Mouse (Mus musculus): ENCODE data around the gene Olfr24. TPM values are rescaled to one million over a fixed set of nuclear protein-coding genes. Genes with fewer than 3 reads are reported as not detected.

The Olfr24 gene
- polyA plus RNA-seq, 1 experiment from 2014 or later, result not detected

DNA sequence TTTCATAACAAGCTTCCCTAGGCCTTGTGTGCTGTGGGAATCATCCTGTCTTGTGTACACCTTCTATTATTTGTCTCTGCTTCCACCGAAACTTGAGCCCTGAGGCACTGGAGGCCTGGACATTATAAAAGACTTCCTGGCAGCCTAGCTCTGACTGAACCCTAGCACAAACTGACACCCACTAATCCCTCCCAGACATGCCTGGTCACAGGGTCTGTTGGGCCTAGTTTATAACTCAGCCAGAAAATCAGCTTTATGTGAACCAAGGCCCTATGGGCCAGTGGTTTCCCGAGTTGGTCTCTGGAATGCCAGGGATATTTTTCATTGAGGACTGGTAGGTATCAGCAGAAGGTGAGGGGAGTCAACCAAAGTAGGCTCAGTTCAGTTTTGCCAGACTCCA lies 42.8 kb downstream of the Olfr24 start:
- Histone ChIP-seq H3K27me3 (replicated peaks; ENCODE audit: control insufficient read depth, insufficient read depth, low read length) (no peaks in the 10 kb centered on the region), H3K36me3 (ENCODE audit: control insufficient read depth, insufficient read depth, low read length) (no peaks in the 10 kb centered on the region), H3K4me2 (ENCODE audit: low read length) (no peak overlapping the region), H3K27ac (ENCODE audit: low read depth, low read length) (no peak overlapping the region), H3K4me1 (ENCODE audit: control insufficient read depth, insufficient read depth, low read length) (peaks cover 2% of the 10 kb centered on the region; the same call in 1 of the 2 replicates), H3K9me3 (replicated peaks; ENCODE audit: control insufficient read depth, low read length) (no peaks in the 10 kb centered on the region), H3K4me3 (ENCODE audit: low read depth, low read length) (no peak overlapping the region), H3K9ac (ENCODE audit: low read length) (no peak overlapping the region)
- no peak for ATAC-seq
- DNase-seq (ENCODE audit: low spot score), result no peak
- WGBS, result 18% methylated on average over 2 of the region's 2 CpGs

DNA sequence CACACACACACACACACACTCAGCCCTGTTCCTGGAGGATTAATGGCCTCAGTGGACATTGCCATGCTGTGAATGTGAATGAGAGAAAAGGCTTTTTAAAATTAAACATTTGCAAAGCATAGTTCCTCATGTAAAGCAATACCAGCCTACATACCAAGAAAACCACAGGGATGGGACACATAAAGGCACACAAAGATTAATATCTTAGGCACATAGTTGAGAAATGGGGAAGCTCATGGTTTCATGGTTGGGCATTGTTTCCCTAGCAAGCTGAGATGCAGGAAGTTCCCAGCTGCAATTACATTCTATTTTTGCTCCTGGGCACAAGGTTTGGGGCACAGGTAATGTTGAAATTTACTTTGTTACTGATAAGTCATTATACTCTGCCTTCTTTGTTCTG lies 58.2 kb downstream of the Olfr24 start:
- H3K4me3 ChIP-seq (ENCODE audit: low read depth, low read length), result no peak overlapping the region
- DNase-seq (ENCODE audit: low spot score) (no peak), ATAC-seq (no peak)
- H3K9ac ChIP-seq (ENCODE audit: low read length), result no peak overlapping the region
- H3K27me3 ChIP-seq (replicated peaks; ENCODE audit: control insufficient read depth, insufficient read depth, low read length), result no peaks in the 10 kb centered on the region
- H3K36me3 ChIP-seq (ENCODE audit: control insufficient read depth, insufficient read depth, low read length), result no peaks in the 10 kb centered on the region
- H3K4me2 ChIP-seq (ENCODE audit: low read length), result no peak overlapping the region
- H3K4me1 ChIP-seq (ENCODE audit: control insufficient read depth, insufficient read depth, low read length), result no peaks in the 10 kb centered on the region
- no peak overlapping the region for H3K27ac ChIP-seq (ENCODE audit: low read depth, low read length)
- no peaks in the 10 kb centered on the region for H3K9me3 ChIP-seq (replicated peaks; ENCODE audit: control insufficient read depth, low read length)

Other genes with a start within 250 kb of the Olfr24 start
- gene Muc16, start 89.5 kb downstream of the Olfr24 start, polyA plus RNA-seq (2014; fragmentation: Nextera tagmentation; extraction: Ambion mirVana), result not detected in 2 replicates
- not detected in 2 replicates for gene Olfr828, start 55.5 kb upstream of the Olfr24 start, polyA plus RNA-seq (2014; fragmentation: Nextera tagmentation; extraction: Ambion mirVana)
- not detected in 2 replicates for gene Olfr829, start 90.9 kb upstream of the Olfr24 start, polyA plus RNA-seq (2014; fragmentation: Nextera tagmentation; extraction: Ambion mirVana)
- gene Olfr830, start 110.7 kb upstream of the Olfr24 start, polyA plus RNA-seq (2014; fragmentation: Nextera tagmentation; extraction: Ambion mirVana), result not detected in 2 replicates
- gene Olfr832, start 173.1 kb upstream of the Olfr24 start, polyA plus RNA-seq (2014; fragmentation: Nextera tagmentation; extraction: Ambion mirVana), result not detected in 2 replicates
- not detected in 2 replicates for gene Olfr834, start 224.0 kb upstream of the Olfr24 start, polyA plus RNA-seq (2014; fragmentation: Nextera tagmentation; extraction: Ambion mirVana)

All from forebrain, embryonic 14.5 days (tissue).